Mouse (Mus musculus): ENCODE results near the gene Pianp.

GRCm38 (mm10) chr6:124959960-124960359 is 36.5 kb upstream of the Pianp start:
- TF ChIP-seq CTCF (IDR thresholded peaks at IDR 0.05; ENCODE audit: borderline replicate concordance, insufficient read depth, low read depth, low read length): no peak
- no peak for TF ChIP-seq POLR2A (IDR thresholded peaks at IDR 0.05; ENCODE audit: borderline replicate concordance, insufficient read depth, low read length)
